Comparison of ENCODE assay signal across 8 mouse cellular contexts in genomic region chr13:32993152-32993893, GRCm38 (mm10). TPM values are rescaled to one million over a fixed set of nuclear protein-coding genes. Genes with fewer than 3 reads are reported as not detected.
DNase-seq lines count a peak whose midpoint lies in the region; ATAC-seq lines count a peak whose summit lies in the region.

No protein-coding gene starts in this region.

- H3K36me3 ChIP-seq in hindbrain, embryonic 10.5 days, result no peaks in the 10 kb centered on the region

- H3K4me3 ChIP-seq in hindbrain, embryonic 10.5 days, result no peak overlapping the region

- WGBS in hindbrain, embryonic 10.5 days, result 84% methylated on average over 10 of the region's 10 CpGs

- no peaks in the 10 kb centered on the region for H3K4me1 ChIP-seq in hindbrain, embryonic 10.5 days (replicated peaks)

- ATAC-seq in erythroid progenitor cell, adult 5-6 weeks (replicated peaks; ENCODE audit: low FRiP score, poor library complexity, severe bottlenecking), result peak; percentile 98
- peak; percentile 98 for ATAC-seq in megakaryocyte progenitor cell, adult 5-6 weeks (replicated peaks; ENCODE audit: poor library complexity)

- H3K9me3 ChIP-seq in hindbrain, embryonic 10.5 days, result no peaks in the 10 kb centered on the region

- peak; percentile 13 for DNase-seq in embryo, embryonic 11 days
- DNase-seq in embryo, embryonic 9.5 days (ENCODE audit: extremely low spot score), result no peak
- peak; percentile 59 for DNase-seq in CD4-positive helper T cell, adult 2 months (ENCODE audit: low read depth, low spot score)
- no peak for DNase-seq in hindbrain, embryonic 10.5 days (ENCODE audit: low spot score)
- no peak for DNase-seq in layer of hippocampus, adult 9-11 months
- no peak for DNase-seq in gastrocnemius, postnatal 25 days

- no peaks in the 10 kb centered on the region for H3K27me3 ChIP-seq in hindbrain, embryonic 10.5 days (ENCODE audit: insufficient read depth, poor library complexity, severe bottlenecking)

- no peak overlapping the region for H3K27ac ChIP-seq in hindbrain, embryonic 10.5 days

RNA-seq across cellular contexts. Expression of gene Serpinb9, which starts 9.7 kb away (rescaled TPM):
- 13.3 and 17.6 TPM in 2 replicates for total RNA-seq in erythroid progenitor cell, adult 5-6 weeks (2015; ENCODE audit: low replicate concordance)
- 8.0 and 15.6 TPM in 2 replicates for total RNA-seq in erythroid progenitor cell, adult 5-6 weeks (2017; ENCODE audit: low replicate concordance)
- 3.9 and 4.0 TPM in 2 replicates for total RNA-seq in megakaryocyte progenitor cell, adult 5-6 weeks (2015)
- total RNA-seq in megakaryocyte progenitor cell, adult 5-6 weeks (2017), result 2.0 and 3.0 TPM in 2 replicates
- 0.75 and 0.84 TPM in 2 replicates for polyA plus RNA-seq in hindbrain, embryonic 10.5 days (2016; fragmentation: Nextera tagmentation; extraction: Ambion mirVana)
- 1 to 10 TPM; 2.2 TPM for total RNA-seq in gastrocnemius, postnatal 25 days (2021)

RNA-seq across cellular contexts. Expression of gene Serpinb6b, which starts 28.3 kb away (rescaled TPM):
- 14.4 and 18.9 TPM in 2 replicates for total RNA-seq in erythroid progenitor cell, adult 5-6 weeks (2015; ENCODE audit: low replicate concordance)
- 16.6 and 20.0 TPM in 2 replicates for total RNA-seq in erythroid progenitor cell, adult 5-6 weeks (2017; ENCODE audit: low replicate concordance)
- 2.7 and 5.7 TPM in 2 replicates for total RNA-seq in megakaryocyte progenitor cell, adult 5-6 weeks (2015)
- total RNA-seq in megakaryocyte progenitor cell, adult 5-6 weeks (2017), result 2.2 and 8.1 TPM in 2 replicates
- 1.2 and 1.8 TPM in 2 replicates for polyA plus RNA-seq in hindbrain, embryonic 10.5 days (2016; fragmentation: Nextera tagmentation; extraction: Ambion mirVana)
- 1 to 10 TPM; 2.4 to 5.1 TPM for total RNA-seq in gastrocnemius, postnatal 25 days (2021)

RNA-seq across cellular contexts. Expression of gene Serpinb9b, which starts 33.9 kb away (rescaled TPM):
- total RNA-seq in erythroid progenitor cell, adult 5-6 weeks (2015; ENCODE audit: low replicate concordance), result not detected in 2 replicates
- total RNA-seq in erythroid progenitor cell, adult 5-6 weeks (2017; ENCODE audit: low replicate concordance), result not detected in 2 replicates
- not detected in 2 replicates for total RNA-seq in megakaryocyte progenitor cell, adult 5-6 weeks (2015)
- not detected in 2 replicates for total RNA-seq in megakaryocyte progenitor cell, adult 5-6 weeks (2017)
- polyA plus RNA-seq in hindbrain, embryonic 10.5 days (2016; fragmentation: Nextera tagmentation; extraction: Ambion mirVana), result 0.07 and 0.21 TPM in 2 replicates
- total RNA-seq in gastrocnemius, postnatal 25 days (2021), result not detected

Comparison
In these comparisons a context has a peak if more than half of its experiments do, and no peak if none do; other contexts are left out.
1. DNase-seq: peak in embryo, embryonic 11 days (single experiment) and CD4-positive helper T cell, adult 2 months (single experiment); none in embryo, embryonic 9.5 days (single experiment), hindbrain, embryonic 10.5 days (single experiment), layer of hippocampus, adult 9-11 months (single experiment) and gastrocnemius, postnatal 25 days (single experiment).